Mouse (Mus musculus) cerebral cortex, adult 2 months (tissue): Measurements from ENCODE around the gene Nr2c2ap.

Experiments used
- WGBS: fragments of 180-500 bp; shearing (Covaris S2); methylation state at CpG from one replicate; pipeline ENCODE4 v1.1.7; 2018; 5-methylcytosine and 5-hydroxymethylcytosine counted together

Gene Nr2c2ap

GRCm38 (mm10) chr8:70160015-70160414 lies 28.9 kb downstream of the Nr2c2ap start:
- WGBS, result 72% methylated on average over 13 of the region's 13 CpGs

DNA sequence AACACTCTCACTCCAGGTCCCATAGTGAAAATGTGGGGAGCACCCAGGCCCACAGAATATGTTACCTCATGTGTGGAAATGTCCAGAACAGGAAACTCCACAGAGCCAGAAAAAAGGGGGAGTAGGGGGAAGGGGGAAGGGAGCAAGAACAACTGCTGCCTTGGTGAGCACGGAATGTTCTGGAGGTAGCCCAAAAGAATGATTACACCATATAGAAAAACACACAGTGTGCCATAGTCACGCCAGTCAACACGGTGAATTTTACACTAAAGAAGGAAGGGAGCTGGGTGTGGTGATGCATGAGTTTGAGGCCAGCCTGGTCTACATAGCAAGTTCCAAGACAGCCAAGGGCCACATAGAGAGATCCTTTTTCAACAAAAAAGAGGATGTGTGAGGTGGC lies 32.2 kb downstream of the Nr2c2ap start:
- 72% methylated on average over 3 of the region's 3 CpGs for WGBS

GRCm38 (mm10) chr8:70166504-70167110 lies 35.5 kb downstream of the Nr2c2ap start:
- WGBS, result 5% methylated on average over 21 of the region's 21 CpGs

DNA sequence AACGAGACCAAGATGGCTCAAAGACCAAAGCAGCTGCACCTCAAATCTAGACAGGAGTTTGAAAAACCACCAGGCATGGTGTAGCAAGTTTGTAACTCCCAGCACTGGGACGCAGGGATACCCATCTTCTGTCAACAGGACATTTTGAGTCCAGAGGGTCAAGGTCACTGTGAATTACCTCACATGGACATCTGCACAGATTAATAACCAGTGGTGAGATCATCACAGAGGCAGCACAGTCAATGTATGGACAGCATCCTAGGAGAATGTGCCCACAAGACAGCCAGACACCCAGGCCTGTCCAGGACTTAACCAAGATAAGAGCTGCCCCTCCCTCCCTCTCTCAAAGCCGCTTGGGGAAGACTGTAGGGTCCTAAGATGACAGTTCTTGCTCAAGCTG lies 39.0 kb downstream of the Nr2c2ap start:
- 94% methylated on average over 3 of the region's 3 CpGs for WGBS

GRCm38 (mm10) chr8:70170748-70171147 lies 39.6 kb downstream of the Nr2c2ap start:
- WGBS, result 86% methylated on average over 3 of the region's 3 CpGs

DNA sequence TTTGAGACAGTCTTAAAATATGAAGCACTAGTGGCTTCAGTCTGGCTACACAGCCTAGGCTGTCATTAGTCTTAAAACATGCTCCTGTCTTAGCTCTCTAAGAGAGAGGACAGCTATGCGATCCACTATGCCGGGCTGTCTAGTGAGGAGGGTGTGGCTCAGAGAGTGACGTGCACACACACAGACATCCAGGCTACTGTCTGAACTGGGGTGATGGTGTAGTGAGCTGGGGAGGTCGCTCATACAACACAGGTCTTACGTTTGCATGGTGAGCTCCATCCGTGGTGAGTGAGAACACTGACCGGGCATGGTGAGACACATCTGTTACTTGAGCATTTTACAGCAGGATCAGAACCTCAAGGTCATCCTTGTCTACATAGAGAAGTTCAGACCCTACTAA lies 40.1 kb downstream of the Nr2c2ap start:
- 93% methylated on average over 7 of the region's 7 CpGs for WGBS

- WGBS, result 2% methylated on average over 27 of the region's 27 CpGs
Measured at GRCm38 (mm10) chr8:70172043-70172681, 41.0 kb downstream of the Nr2c2ap start, which contains the start of gene Tmem161a. Tmem161a (plus strand) TSS chr8:70172356.

DNA sequence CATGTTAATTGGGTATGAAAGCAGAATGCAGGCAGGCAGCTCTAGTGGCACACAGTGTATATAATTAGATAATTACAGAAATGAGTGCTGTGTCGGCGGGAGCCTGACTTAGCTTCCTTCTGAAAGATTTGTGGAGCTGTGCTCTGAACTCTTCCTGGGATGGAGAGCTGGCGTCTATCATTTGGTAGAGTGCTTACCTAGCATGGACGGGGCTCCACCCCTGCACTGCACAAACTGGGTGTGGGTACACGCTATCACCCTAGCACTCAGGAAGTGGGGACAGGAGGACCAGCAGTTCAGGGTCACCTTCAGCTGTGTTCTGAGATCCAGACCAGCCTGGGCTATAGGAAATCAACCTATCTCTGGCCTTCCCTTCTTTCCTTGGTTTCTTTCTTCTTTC lies 42.2 kb downstream of the Nr2c2ap start:
- 73% methylated on average over 5 of the region's 5 CpGs for WGBS

DNA sequence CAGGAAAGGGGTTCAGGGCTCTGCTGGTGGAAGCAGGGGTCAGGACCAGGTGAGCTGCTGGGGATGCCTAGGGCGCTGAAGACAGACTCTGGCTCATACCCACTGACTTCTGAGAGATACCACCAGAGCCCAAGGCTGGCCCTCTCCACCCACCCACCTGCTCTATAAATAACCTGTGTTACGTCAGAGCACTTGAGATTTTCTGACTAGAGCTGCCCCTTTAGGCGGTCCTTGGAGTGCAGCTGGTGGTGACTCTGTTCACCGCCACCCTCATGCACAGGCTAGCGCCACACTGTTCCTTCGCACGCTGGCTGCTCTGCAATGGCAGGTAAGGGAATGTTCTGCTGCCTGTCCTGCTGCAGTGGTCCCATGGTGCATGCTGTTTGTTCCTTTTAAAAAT lies 42.9 kb downstream of the Nr2c2ap start:
- WGBS, result 72% methylated on average over 7 of the region's 7 CpGs

DNA sequence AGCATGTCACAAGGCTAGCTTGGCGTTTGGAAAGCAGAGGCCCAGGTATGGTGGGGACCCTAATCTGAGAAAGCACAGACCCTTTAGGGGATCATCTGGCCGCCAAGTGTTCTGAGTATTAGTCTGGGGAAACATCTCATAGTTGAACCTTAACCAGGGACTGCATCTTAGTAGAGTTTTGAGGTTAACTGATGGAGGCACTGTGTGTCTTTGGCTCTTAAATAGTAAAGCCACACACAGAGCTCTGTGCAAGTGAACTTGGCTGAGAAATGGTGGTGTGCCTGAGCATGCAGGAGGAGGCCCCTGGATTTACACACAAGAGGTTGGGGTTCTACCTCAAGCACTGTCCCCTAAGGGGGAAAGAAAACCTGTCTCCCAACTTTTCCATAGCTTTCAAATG lies 47.1 kb downstream of the Nr2c2ap start:
- WGBS, result 92% methylated on average over 2 of the region's 2 CpGs

GRCm38 (mm10) chr8:70179082-70179481 lies 47.9 kb downstream of the Nr2c2ap start:
- 90% methylated on average over 4 of the region's 4 CpGs for WGBS

- 87% methylated on average over 16 of the region's 16 CpGs for WGBS
Measured at GRCm38 (mm10) chr8:70181212-70181902, 50.2 kb downstream of the Nr2c2ap start.

DNA sequence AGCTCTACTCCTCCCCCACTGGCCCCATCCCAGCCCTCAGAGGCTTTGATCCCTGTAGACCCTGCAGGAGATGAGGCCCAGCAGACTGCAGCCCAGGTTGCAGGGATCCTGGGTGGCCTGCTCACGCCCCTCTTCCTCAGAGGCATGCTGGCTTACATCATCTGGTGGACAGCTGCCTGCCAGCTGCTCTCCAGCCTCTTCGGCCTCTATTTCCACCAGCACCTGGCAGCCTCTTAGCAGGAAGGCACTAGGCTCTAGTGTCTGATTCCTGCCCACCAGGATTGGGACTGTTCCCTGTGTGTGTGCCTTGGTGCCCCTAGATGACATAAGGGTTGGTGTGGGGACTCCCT lies 50.7 kb downstream of the Nr2c2ap start:
- WGBS, result 50% methylated on average over 2 of the region's 2 CpGs

DNA sequence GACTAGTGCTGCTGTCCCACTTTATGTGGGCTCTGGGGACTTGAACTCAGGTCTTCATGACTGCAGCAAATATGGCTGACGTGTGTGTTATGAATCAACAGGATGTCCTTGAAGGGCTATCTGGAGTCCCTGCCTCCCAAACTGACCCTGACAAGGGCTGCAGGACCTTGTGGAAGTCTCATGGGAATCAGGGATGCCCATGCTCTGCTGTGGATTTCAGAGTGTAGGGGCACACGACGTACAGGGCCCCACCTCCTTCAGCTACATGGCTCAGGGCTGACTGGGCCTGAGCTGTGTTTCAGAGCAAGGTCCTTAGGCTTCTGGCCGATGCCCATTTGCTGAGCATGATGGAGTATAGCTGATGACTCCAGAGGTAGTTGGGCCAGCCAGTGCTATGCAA lies 52.1 kb downstream of the Nr2c2ap start:
- 86% methylated on average over 4 of the region's 4 CpGs for WGBS
